Mouse (Mus musculus) midbrain, embryonic 11.5 days (tissue): ENCODE measurements around the gene Cbx4. TPM values are rescaled to one million over a fixed set of nuclear protein-coding genes. Genes with fewer than 3 reads are reported as not detected.
"Not testable (repeated sequence)": the region's sequence is repeated elsewhere in the genome, so short reads cannot be mapped to it uniquely, and the experiment has no call there.

Experiments
- ATAC-seq: fragments of 200-750 bp; cut with Nextera tagmentation; 2 replicates; pipeline ENCODE4 v1.8.0; 2017; ENCODE audit warnings: moderate TSS enrichment, moderate library complexity; ENCODE audit not compliant: low FRiP score
- DNase-seq: peaks from one replicate; pipeline ENCODE4 v3.0.0; 2015; ENCODE audit warnings: low spot score; ENCODE audit errors: missing footprints
- H3K27ac ChIP-seq: fragments of 300-500 bp; sonication (generic); 2 replicates; pipeline ENCODE4 v1.5.1; 2014; ENCODE audit warnings: low read depth, low read length
- H3K27me3 ChIP-seq: fragments of 300-500 bp; sonication (generic); 2 replicates; pipeline ENCODE4 v1.6.1; 2014; ENCODE audit warnings: mild to moderate bottlenecking, low read length, moderate library complexity, mixed read lengths; ENCODE audit not compliant: control insufficient read depth, insufficient read depth
- H3K36me3 ChIP-seq: fragments of 300-500 bp; sonication (generic); 2 replicates; pipeline ENCODE4 v1.6.1; 2014; ENCODE audit warnings: mild to moderate bottlenecking, low read length, moderate library complexity, mixed read lengths; ENCODE audit not compliant: control insufficient read depth, insufficient read depth
- H3K4me1 ChIP-seq: fragments of 300-500 bp; sonication (generic); 2 replicates; pipeline ENCODE4 v1.6.1; 2014; ENCODE audit warnings: low read length; ENCODE audit not compliant: control insufficient read depth, insufficient read depth
- H3K4me2 ChIP-seq: fragments of 300-500 bp; sonication (generic); 2 replicates; pipeline ENCODE4 v1.6.1; 2014; ENCODE audit warnings: mild to moderate bottlenecking, moderate library complexity
- H3K4me3 ChIP-seq: fragments of 300-500 bp; sonication (generic); 2 replicates; pipeline ENCODE4 v1.5.1; 2014; ENCODE audit warnings: low read depth, low read length
- H3K9ac ChIP-seq: fragments of 300-500 bp; sonication (generic); 2 replicates; pipeline ENCODE4 v1.6.1; 2014; ENCODE audit warnings: low read length
- H3K9me3 ChIP-seq: fragments of 300-500 bp; sonication (generic); 2 replicates; pipeline ENCODE4 v1.6.1; 2016; ENCODE audit warnings: low read length; ENCODE audit not compliant: control insufficient read depth
- WGBS: fragments of 180-500 bp; shearing (Covaris S2); extraction: QIAGEN DNeasy Blood & Tissue Kit; methylation state at CpG from one replicate; pipeline ENCODE4 v1.1.7; 2014; 5-methylcytosine and 5-hydroxymethylcytosine counted together
- polyA plus RNA-seq: library from polyadenylated mRNA; unstranded; fragments of >200 nt; fragmentation: Nextera tagmentation; extraction: Ambion mirVana; gene quantifications from 2 replicates; pipeline ENCODE4 v1.2.1, GENCODE M21; 2014

The Cbx4 gene
- polyA plus RNA-seq, 1 experiment from 2014 or later = 6.3 TPM

DNA sequence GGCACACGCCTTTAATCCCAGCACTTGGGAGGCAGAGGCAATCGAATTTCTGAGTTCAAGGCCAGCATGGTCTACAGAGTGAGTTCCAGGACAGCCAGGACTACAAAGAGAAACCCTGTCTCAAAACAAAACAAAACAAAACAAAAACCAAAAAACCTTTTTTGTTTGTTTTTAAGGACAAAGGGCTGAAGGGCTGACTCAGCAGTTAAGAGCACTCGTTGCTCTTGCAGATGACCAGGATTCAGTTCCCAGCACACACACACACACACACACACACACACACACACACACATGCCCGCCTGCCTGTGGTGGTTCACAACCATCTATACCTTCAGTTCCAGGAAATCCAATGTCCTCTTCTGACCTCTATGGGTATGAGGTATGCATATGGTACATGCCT, 14.3 kb upstream of the Cbx4 start:
- H3K4me2 ChIP-seq, H3K36me3 ChIP-seq, H3K4me1 ChIP-seq, DNase-seq, H3K9ac ChIP-seq, H3K27ac ChIP-seq, ATAC-seq, H3K27me3 ChIP-seq, H3K9me3 ChIP-seq, H3K4me3 ChIP-seq: not testable (repeated sequence)
- WGBS = 76% methylated on average over 4 of the region's 4 CpGs

DNA sequence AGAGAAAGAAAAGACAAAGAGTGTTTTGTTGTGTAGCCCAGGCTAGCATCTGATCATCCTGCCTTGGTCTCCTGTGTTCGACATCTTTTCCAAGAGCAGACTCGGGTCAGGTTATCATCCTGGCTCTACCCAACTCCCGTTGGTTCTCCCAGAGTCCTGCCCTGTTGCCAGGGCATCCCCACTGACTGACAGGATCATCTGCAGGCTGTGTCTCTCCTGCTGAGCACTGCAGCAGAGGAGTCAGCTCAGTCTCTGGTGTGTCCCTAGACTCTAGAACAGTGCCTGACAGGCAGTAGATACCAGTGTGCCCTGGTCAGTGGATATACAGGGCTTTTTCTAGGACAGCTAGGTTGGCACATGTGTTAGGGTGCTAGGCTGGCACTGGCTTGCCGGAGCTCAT, 12.2 kb upstream of the Cbx4 start:
- Histone ChIP-seq H3K36me3 (no peaks in the 10 kb centered on the region), H3K27ac (no peak overlapping the region), H3K4me3 (no peak overlapping the region), H3K9ac (no peak overlapping the region), H3K4me2 (no peak overlapping the region), H3K4me1 (no peaks in the 10 kb centered on the region), H3K27me3 (no peaks in the 10 kb centered on the region; the same call in 1 of the 2 replicates), H3K9me3 (no peaks in the 10 kb centered on the region)
- DNase-seq (no peak), ATAC-seq (no peak)
- WGBS = 70% methylated on average over 4 of the region's 4 CpGs

DNA sequence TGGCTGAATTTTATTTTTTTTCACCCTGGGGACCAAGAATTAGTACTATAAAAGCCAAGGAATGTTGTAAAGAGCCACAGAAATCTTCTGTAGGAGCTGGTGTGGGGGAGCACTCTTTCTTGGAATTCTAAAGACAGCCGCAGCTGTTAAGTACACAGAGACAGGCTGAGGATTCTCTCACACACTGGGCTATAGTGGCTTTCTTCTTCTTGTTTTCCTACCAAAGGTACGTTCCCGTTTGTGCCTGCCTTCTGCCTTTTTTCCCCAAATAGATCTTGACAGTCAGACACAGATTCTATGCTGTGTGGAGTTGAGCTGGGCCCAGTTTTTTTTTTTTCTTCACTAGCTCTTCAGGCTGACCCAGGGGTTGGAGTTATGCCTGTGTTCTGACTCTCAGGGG, 9.4 kb upstream of the Cbx4 start:
- Histone ChIP-seq H3K36me3 (no peaks in the 10 kb centered on the region), H3K4me1 (peaks cover 9% of the 10 kb centered on the region), H3K27me3 (peaks cover 16% of the 10 kb centered on the region), H3K4me3 (no peak overlapping the region), H3K4me2 (no peak overlapping the region), H3K9me3 (no peaks in the 10 kb centered on the region), H3K9ac (no peak overlapping the region), H3K27ac (no peak overlapping the region)
- WGBS = 54% methylated on average over 3 of the region's 3 CpGs
- DNase-seq (no peak), ATAC-seq (no peak)

DNA sequence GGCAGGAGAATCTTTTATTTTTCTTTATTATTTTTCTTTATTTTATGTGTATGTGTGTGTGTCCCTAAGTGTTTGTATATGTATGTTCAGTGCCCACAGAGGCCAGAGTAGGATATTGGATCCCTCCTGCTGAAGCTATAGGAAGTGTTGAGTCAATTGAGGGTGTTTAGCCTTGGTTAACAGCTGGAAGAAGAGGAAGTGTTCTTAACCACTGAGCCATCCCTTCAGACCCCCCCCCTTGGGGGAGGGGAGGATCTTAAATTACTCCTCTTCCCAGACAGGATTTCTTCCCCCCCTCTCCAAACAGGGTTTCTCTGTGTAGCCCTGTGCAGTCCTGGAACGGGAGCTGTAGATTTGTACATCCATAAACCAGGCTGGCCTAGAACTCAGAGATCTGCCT, 7.3 kb upstream of the Cbx4 start:
- Histone ChIP-seq H3K4me3 (no peak overlapping the region), H3K9me3 (no peaks in the 10 kb centered on the region), H3K4me1 (peaks cover 27% of the 10 kb centered on the region), H3K9ac (no peak overlapping the region), H3K36me3 (no peaks in the 10 kb centered on the region), H3K27ac (no peak overlapping the region), H3K4me2 (no peak overlapping the region), H3K27me3 (peaks cover 37% of the 10 kb centered on the region)
- DNase-seq = no peak
- WGBS = 57% methylated on average over 1 of the region's 1 CpGs
- ATAC-seq = no peak

DNA sequence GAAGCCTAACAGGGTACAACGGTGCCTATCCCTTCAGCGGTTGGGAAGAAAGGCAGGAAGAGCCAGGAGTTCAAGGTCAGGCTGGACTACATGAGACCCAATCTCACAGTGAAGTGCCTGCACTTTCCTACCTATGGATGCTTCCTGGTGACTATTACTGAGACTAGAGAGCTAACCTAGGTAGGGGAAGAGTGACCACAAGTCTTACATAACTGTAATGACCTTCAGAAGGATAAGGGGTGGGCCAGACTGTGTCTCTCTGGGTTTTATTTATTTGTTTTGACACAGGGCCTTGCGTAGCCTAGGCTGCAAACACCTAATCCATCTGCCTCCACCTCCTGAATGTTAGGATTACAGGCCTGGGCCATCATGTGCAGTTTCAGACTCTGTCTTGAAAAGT, 6.3 kb upstream of the Cbx4 start:
- 78% methylated on average over 3 of the region's 3 CpGs for WGBS
- peaks cover 47% of the 10 kb centered on the region for H3K27me3 ChIP-seq

DNA sequence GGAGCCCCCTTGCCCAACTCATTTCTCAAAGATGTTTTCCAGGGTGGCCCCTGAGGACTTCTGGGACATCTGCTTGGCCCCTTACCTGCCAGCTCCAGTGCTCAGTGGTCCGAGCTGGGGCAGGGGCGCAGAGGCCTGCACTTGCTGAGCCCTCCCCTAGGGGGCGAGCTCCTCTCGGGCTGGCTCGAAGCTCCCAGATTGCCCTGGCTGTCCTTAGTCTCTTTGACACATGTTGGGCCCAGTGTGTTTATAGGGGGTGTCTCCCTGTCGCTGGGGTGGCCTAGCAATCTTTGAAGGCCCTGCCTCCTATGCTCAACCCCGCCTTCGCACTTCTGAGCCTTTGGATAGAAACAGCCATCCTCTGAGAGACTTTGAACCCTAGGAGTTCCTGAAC, 5.6 kb upstream of the Cbx4 start:
- Histone ChIP-seq H3K9ac (no peak overlapping the region; the same call in 1 of the 2 replicates), H3K36me3 (no peaks in the 10 kb centered on the region), H3K27me3 (peaks cover 54% of the 10 kb centered on the region), H3K4me2 (peak overlapping the region; percentile 97), H3K4me1 (peaks cover 29% of the 10 kb centered on the region), H3K27ac (no peak overlapping the region), H3K9me3 (no peaks in the 10 kb centered on the region), H3K4me3 (no peak overlapping the region)
- ATAC-seq (no peak; the same call in 1 of the 2 replicates), DNase-seq (peak; percentile 98)
- WGBS = 3% methylated on average over 8 of the region's 8 CpGs

More for the DNA sequence above, 6.3 kb upstream of the Cbx4 start:
- DNase-seq (no peak), ATAC-seq (no peak)
- peaks cover 28% of the 10 kb centered on the region for H3K4me1 ChIP-seq
- no peak overlapping the region for H3K9ac ChIP-seq
- no peak overlapping the region for H3K4me2 ChIP-seq
- H3K4me3 ChIP-seq = no peak overlapping the region
- no peak overlapping the region for H3K27ac ChIP-seq
- H3K9me3 ChIP-seq = no peaks in the 10 kb centered on the region
- no peaks in the 10 kb centered on the region for H3K36me3 ChIP-seq

DNA sequence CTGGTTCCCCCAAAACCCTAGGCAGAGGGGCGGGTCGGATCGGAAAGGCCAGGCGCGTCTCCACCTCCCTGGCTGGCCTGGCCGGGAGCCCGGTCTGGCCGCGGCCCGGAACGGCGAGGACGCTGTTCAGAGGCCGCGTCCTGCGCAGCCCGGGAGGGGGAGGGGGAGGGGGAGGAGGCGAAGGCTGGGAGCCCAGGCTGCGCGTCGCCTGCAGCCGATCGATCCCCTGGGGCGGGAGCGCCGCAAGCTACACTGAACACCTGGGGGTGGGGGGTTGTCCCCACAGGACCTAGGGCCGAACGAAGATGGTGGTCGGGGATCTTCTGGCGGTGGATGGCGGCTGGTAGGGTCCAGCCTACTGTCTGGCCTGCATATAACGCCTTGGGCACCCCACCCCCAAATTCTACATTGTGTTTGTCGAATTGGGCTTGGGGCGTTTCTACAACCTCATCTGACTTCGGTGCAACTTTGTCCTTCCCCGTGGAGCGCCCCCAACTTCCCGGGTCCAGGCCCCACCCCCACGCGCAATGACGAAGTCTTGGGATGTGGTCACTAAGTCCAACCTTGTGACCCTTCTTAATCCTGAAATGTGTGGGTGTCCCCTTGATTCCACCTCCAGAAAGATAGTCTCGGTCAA, 5.1 kb upstream of the Cbx4 start:
- no peaks in the 10 kb centered on the region for H3K9me3 ChIP-seq
- peaks cover 31% of the 10 kb centered on the region for H3K4me1 ChIP-seq
- H3K4me2 ChIP-seq = peak overlapping the region; percentile 97
- H3K36me3 ChIP-seq = no peaks in the 10 kb centered on the region
- H3K9ac ChIP-seq = peak overlapping the region; percentile 70
- peak overlapping the region; percentile 14; the same call in 1 of the 2 replicates for H3K27ac ChIP-seq
- under 1% methylated on average over 42 of the region's 42 CpGs for WGBS
- H3K27me3 ChIP-seq = peaks cover 58% of the 10 kb centered on the region
- DNase-seq = peak; percentile 98
- ATAC-seq = peak; percentile 57
- H3K4me3 ChIP-seq = peak overlapping the region; percentile 50

DNA sequence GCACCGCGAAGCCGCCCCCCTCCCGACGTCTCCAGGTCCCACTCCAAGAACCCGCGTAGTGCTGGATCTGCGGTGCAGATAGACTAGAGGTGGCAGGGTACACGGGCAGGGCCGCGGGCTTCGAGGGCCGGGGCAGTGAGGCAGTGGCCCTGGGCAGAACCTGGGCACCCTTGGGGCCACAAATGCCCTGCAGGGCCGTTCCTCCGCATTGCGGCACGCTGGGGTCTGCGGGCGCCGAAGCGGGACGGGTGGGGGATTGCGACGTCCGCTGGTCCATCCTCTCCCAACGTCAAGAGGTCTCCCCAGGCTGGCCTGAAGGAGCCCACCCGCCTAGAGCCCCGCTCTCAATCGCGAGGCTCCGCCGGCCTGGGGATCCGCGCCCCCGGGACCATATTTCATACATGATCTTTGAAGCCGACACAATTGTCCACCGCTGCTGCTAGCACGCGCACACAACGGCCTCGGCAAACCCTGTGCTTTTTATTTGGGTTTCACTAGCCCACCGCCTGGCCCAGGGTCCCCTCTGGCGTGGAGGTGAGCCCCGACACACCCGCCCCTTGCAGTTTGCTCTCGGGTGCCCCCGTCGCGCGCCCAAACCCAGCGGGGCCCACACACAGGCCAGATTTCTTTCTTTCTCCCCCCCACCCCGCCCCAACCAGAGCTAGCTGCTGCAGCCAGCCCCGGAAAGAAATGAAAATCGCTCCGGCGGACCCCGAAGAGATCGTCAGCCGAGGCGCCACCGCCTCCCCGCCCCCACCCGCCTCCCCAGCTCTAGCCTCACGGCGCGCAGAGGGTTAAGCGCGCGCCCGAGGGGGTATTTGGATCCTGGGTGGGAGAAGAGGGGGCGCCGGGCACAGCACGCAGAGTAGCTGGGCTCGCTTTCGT, 4.3 kb upstream of the Cbx4 start:
- Histone ChIP-seq H3K4me1 (peaks cover 31% of the 10 kb centered on the region), H3K36me3 (no peaks in the 10 kb centered on the region), H3K9me3 (no peaks in the 10 kb centered on the region), H3K4me3 (peak overlapping the region; percentile 50), H3K27ac (peak overlapping the region; percentile 14; the same call in 1 of the 2 replicates), H3K27me3 (peaks cover 58% of the 10 kb centered on the region), H3K4me2 (peak overlapping the region; percentile 97), H3K9ac (peak overlapping the region; percentile 70)
- ATAC-seq (peak; percentile 6; the same call in 1 of the 2 replicates), DNase-seq (peak; percentile 96)
- WGBS = under 1% methylated on average over 73 of the region's 75 CpGs
